Mouse (Mus musculus) intestine, embryonic 14.5 days (tissue): Measurements from ENCODE around the gene Zfp90. TPM values are rescaled to one million over a fixed set of nuclear protein-coding genes. Genes with fewer than 3 reads are reported as not detected.
"Not testable (repeated sequence)": the region's sequence is repeated elsewhere in the genome, so short reads cannot be mapped to it uniquely, and the experiment has no call there.

Source experiments
- ATAC-seq: fragments of 200-750 bp; cut with Nextera tagmentation; replicated peaks from 2 replicates; pipeline ENCODE4 v1.8.0; 2017; ENCODE audit warnings: low read depth, moderate number of reproducible peaks, moderate TSS enrichment, moderate library complexity; ENCODE audit not compliant: low FRiP score, low TSS enrichment
- DNase-seq: peaks from one replicate; pipeline ENCODE4 v3.0.0-alpha.2; 2018; ENCODE audit warnings: low spot score
- H3K27ac ChIP-seq: fragments of 300-500 bp; sonication (generic); 2 replicates; pipeline ENCODE4 v1.5.1; 2014; ENCODE audit warnings: low read depth, mild to moderate bottlenecking, control low read depth
- H3K27me3 ChIP-seq: fragments of 300-500 bp; sonication (generic); replicated peaks from 2 replicates; pipeline ENCODE4 v1.6.1; 2014; ENCODE audit warnings: low read length, control low read depth; ENCODE audit not compliant: control insufficient read depth, insufficient read depth
- H3K36me3 ChIP-seq: fragments of 300-500 bp; sonication (generic); 2 replicates; pipeline ENCODE4 v1.6.1; 2014; ENCODE audit warnings: low read length, control low read depth; ENCODE audit not compliant: control insufficient read depth, insufficient read depth
- H3K4me1 ChIP-seq: fragments of 300-500 bp; sonication (generic); replicated peaks from 2 replicates; pipeline ENCODE4 v1.6.1; 2014; ENCODE audit warnings: low read length, control low read depth, mixed read lengths; ENCODE audit not compliant: control insufficient read depth, insufficient read depth
- H3K4me2 ChIP-seq: fragments of 300-500 bp; sonication (generic); 2 replicates; pipeline ENCODE4 v1.6.1; 2014; ENCODE audit warnings: low read length
- H3K4me3 ChIP-seq: fragments of 300-500 bp; sonication (generic); 2 replicates; pipeline ENCODE4 v1.5.1; 2014; ENCODE audit warnings: low read depth, low read length, control low read depth, mixed read lengths
- H3K9ac ChIP-seq: fragments of 300-500 bp; sonication (generic); 2 replicates; pipeline ENCODE4 v1.6.1; 2014; ENCODE audit warnings: mild to moderate bottlenecking, low read length
- H3K9me3 ChIP-seq: fragments of 300-500 bp; sonication (generic); 2 replicates; pipeline ENCODE4 v1.6.1; 2016; ENCODE audit warnings: low read length, control low read depth; ENCODE audit not compliant: control insufficient read depth
- WGBS: fragments of 180-500 bp; shearing (Covaris S2); extraction: QIAGEN DNeasy Blood & Tissue Kit; methylation state at CpG from one replicate; pipeline ENCODE4 v1.1.7; 2014; 5-methylcytosine and 5-hydroxymethylcytosine counted together
- polyA plus RNA-seq: library from polyadenylated mRNA; unstranded; fragments of >200 nt; fragmentation: Nextera tagmentation; extraction: Ambion mirVana; gene quantifications from 2 replicates; pipeline ENCODE4 v1.2.1, GENCODE M21; 2014

Gene Zfp90
- polyA plus RNA-seq, 1 experiment from 2014 or later, result 21.2 TPM

DNA sequence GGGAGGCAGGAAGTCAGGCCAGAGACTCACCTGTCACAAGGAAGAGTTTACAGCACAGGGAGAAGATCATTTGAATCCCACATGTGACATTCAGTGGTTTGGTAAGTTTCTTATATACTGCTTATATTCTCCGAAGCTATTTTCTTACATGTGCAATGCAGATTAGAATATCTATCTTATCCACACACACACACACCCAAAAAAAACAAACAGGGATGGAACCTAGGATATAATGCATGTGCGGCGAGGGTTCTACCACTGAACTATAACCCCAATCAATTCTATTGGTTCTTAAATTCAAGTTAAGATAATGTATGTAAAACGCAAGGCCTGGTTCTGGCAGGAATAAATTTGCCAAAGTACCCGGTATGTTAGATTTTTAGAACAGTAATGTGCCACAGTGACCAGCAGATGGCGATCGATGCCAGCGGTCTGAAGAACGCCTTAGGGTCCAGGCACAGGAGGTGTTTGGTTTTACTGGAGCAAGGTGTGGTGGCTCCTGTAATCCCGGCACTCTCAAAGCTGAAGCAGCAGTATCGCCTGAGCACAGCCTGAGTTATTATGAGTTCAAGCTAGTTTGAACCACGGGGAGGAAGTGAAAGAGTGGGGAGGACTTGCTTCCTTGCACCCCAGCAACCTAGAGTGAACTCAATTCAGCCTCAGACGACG, 3.2 kb upstream of the Zfp90 start:
- Histone ChIP-seq H3K4me3 (no peak overlapping the region), H3K27me3 (no peaks in the 10 kb centered on the region), H3K4me2 (no peak overlapping the region), H3K4me1 (peaks cover 7% of the 10 kb centered on the region), H3K36me3 (no peaks in the 10 kb centered on the region), H3K9me3 (no peaks in the 10 kb centered on the region), H3K9ac (no peak overlapping the region), H3K27ac (no peak overlapping the region)
- WGBS, result 20% methylated on average over 14 of the region's 14 CpGs
- ATAC-seq (no peak), DNase-seq (peak; percentile 76)

DNA sequence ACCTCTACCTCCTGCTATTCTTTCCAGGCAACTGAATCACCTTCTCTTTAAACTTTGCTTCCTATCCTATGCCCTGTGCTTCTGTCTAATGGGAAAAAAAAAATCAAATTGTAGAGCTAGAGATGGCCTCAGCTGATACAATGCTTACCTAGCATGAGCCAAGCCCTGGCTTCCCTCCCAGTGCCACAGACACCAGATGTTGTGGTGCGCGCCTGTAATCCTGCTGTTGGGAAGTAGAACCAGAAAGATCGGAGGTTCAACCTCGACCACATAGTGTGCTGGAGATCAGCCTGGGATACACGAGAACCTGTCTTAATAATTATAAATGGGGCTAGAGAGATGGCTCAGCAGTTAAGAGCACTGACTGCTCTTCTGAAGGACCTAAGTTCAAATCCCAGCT, 2.6 kb downstream of the Zfp90 start:
- Histone ChIP-seq H3K27ac (no peak overlapping the region), H3K4me2 (no peak overlapping the region), H3K4me3 (no peak overlapping the region), H3K27me3 (no peaks in the 10 kb centered on the region), H3K4me1 (peaks cover 7% of the 10 kb centered on the region), H3K36me3 (peaks cover 47% of the 10 kb centered on the region), H3K9ac (no peak overlapping the region), H3K9me3 (peaks cover 13% of the 10 kb centered on the region)
- WGBS, result 96% methylated on average over 5 of the region's 5 CpGs
- DNase-seq (no peak), ATAC-seq (no peak)

- 30% methylated on average over 12 of the region's 12 CpGs for WGBS
- DNase-seq, result no peak
- Histone ChIP-seq H3K4me1 (peaks cover 4% of the 10 kb centered on the region; the same call in 1 of the 2 replicates), H3K27ac (no peak overlapping the region), H3K9ac (no peak overlapping the region), H3K36me3 (peaks cover under 1% of the 10 kb centered on the region; the same call in 1 of the 2 replicates), H3K4me3 (no peak overlapping the region), H3K4me2 (no peak overlapping the region), H3K27me3 (no peaks in the 10 kb centered on the region), H3K9me3 (peaks cover 15% of the 10 kb centered on the region)
- no peak for ATAC-seq
Observed at GRCm38 (mm10) chr8:106431088-106431487, 16.0 kb downstream of the Zfp90 start.

DNA sequence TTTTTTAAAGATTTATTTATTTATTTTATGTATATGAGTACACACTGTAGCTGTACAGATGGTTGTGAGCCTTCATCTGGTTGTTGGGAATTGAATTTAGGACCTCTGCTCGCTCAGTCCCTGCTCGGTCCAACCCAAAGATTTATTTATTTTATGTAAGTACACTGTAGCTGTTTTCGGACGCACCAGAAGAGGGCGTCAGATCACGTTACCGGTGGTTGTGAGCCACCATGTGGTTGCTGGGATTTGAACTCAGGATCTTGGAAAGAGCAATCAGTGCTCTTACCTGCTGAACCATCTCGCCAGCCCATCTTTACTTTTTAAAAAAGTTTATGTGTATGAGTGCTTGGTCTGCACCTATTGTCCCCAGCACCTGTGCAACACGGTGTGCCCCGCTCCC, 16.8 kb downstream of the Zfp90 start:
- not testable (repeated sequence) for H3K36me3 ChIP-seq, H3K9ac ChIP-seq, H3K4me2 ChIP-seq, H3K27ac ChIP-seq, H3K27me3 ChIP-seq, H3K4me3 ChIP-seq, H3K9me3 ChIP-seq, ATAC-seq, H3K4me1 ChIP-seq, DNase-seq
- 62% methylated on average over 10 of the region's 10 CpGs for whole genome bisulfite sequencing

GRCm38 (mm10) chr8:106432954-106433570, 17.9 kb downstream of the Zfp90 start:
- Histone ChIP-seq H3K27ac (no peak overlapping the region), H3K9ac (peak overlapping the region; percentile 48; the same call in 1 of the 2 replicates), H3K4me1 (peaks cover 6% of the 10 kb centered on the region), H3K4me2 (peak overlapping the region; percentile 58), H3K4me3 (peak overlapping the region; percentile 31), H3K27me3 (no peaks in the 10 kb centered on the region), H3K36me3 (no peaks in the 10 kb centered on the region), H3K9me3 (no peaks in the 10 kb centered on the region)
- WGBS, result 8% methylated on average over 20 of the region's 20 CpGs
- peak; percentile 74; the same call in 1 of the 2 replicates for ATAC-seq
- peak; percentile 93 for DNase-seq

DNA sequence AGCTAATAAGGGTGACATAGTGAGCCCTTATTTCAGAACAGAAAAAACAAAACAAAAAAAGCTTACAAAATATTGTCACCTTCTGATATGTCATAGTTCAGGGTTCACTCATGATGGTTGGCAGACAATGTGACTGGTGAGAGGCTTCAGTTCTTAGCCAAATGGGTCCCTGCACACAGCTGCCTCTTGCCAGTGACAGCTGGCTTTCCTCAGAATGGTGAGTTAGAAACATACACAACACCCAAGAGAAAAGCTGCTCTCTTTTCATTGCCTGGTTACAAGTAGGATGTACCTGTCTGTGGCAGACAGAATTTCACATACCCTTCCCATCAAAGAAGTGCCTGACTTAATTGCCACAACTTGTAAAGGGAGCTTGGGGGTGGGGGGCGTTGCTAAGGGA, 18.5 kb downstream of the Zfp90 start:
- no peaks in the 10 kb centered on the region for H3K9me3 ChIP-seq
- peaks cover 8% of the 10 kb centered on the region for H3K4me1 ChIP-seq
- H3K27ac ChIP-seq, result no peak overlapping the region
- no peak for ATAC-seq
- DNase-seq, result no peak
- H3K36me3 ChIP-seq, result no peaks in the 10 kb centered on the region
- no peak overlapping the region; the same call in 1 of the 2 replicates for H3K4me3 ChIP-seq
- no peak overlapping the region for H3K9ac ChIP-seq
- no peaks in the 10 kb centered on the region for H3K27me3 ChIP-seq
- H3K4me2 ChIP-seq, result peak overlapping the region; percentile 58; the same call in 1 of the 2 replicates
- WGBS, result 32% methylated on average over 1 of the region's 1 CpGs

DNA sequence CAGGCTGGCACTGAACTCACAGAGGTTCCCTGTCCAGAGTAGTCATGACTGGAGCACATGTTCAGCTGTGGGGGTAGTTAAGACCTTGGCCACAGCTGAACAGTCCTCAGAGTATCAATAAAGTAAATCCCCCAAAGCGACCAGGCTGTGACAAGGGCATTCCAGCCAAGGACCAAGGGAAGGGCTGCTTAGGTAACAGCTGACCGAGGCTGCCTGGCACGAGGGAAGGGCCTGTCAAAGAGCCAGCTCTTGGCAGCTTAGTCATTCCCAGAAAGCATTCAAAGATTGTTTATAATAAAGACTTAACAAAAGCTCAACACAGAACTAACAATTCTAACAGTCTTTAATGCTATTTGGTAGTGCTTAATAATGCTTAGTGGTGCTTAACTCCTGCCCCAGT, 22.7 kb downstream of the Zfp90 start:
- H3K36me3 ChIP-seq, result no peaks in the 10 kb centered on the region
- no peak overlapping the region for H3K4me3 ChIP-seq
- H3K4me2 ChIP-seq, result no peak overlapping the region
- 30% methylated on average over 3 of the region's 3 CpGs for WGBS
- no peak overlapping the region for H3K9ac ChIP-seq
- H3K27me3 ChIP-seq, result no peaks in the 10 kb centered on the region
- ATAC-seq, result no peak
- no peaks in the 10 kb centered on the region for H3K9me3 ChIP-seq
- no peak for DNase-seq
- peaks cover 8% of the 10 kb centered on the region for H3K4me1 ChIP-seq
- H3K27ac ChIP-seq, result no peak overlapping the region

- Histone ChIP-seq H3K36me3 (no peaks in the 10 kb centered on the region), H3K27ac (no peak overlapping the region), H3K9ac (no peak overlapping the region), H3K9me3 (no peaks in the 10 kb centered on the region), H3K4me2 (no peak overlapping the region), H3K4me3 (no peak overlapping the region), H3K4me1 (peaks cover 4% of the 10 kb centered on the region; the same call in 1 of the 2 replicates), H3K27me3 (no peaks in the 10 kb centered on the region)
- ATAC-seq (no peak), DNase-seq (no peak)
- WGBS, result 79% methylated on average over 3 of the region's 3 CpGs
Observed at GRCm38 (mm10) chr8:106440146-106440545, 25.0 kb downstream of the Zfp90 start.

DNA sequence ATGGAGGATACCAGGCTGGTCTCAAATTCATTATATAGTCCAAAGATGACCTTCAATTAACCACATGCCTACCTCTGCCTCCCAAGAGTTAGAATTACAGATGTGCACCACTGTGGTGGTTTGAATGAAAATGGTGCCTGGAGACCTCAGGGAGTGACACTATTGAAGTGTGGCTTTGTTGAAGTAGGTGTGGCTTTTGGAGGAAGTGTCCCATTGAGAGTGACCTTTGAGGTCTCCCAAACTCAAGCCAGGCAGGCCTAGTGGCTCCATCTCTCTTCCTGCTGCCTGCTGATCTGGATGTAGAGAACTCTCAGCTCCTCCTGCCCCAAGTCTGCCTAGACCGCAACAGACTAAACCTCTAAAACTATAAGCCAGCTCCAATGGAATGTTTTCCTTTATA, 27.6 kb downstream of the Zfp90 start:
- no peak overlapping the region for H3K4me2 ChIP-seq
- no peaks in the 10 kb centered on the region for H3K9me3 ChIP-seq
- H3K27ac ChIP-seq, result no peak overlapping the region
- H3K27me3 ChIP-seq, result no peaks in the 10 kb centered on the region
- WGBS, result 74% methylated on average over 1 of the region's 1 CpGs
- H3K4me3 ChIP-seq, result no peak overlapping the region
- H3K36me3 ChIP-seq, result no peaks in the 10 kb centered on the region
- DNase-seq, result no peak
- peaks cover 4% of the 10 kb centered on the region; the same call in 1 of the 2 replicates for H3K4me1 ChIP-seq
- ATAC-seq, result no peak
- H3K9ac ChIP-seq, result no peak overlapping the region
